Mouse (Mus musculus) ES-Bruce4 (cell line): ENCODE results near the gene Cdpf1.

Source experiments
- CTCF ChIP-seq: IDR thresholded peaks from one replicate; pipeline ENCODE4 v1.8.1; 2011; ENCODE audit warnings: low read depth, low read length
- POLR2A ChIP-seq: IDR thresholded peaks from one replicate; pipeline ENCODE4 v1.8.1; 2011; ENCODE audit warnings: low read length; ENCODE audit not compliant: insufficient read depth

DNA sequence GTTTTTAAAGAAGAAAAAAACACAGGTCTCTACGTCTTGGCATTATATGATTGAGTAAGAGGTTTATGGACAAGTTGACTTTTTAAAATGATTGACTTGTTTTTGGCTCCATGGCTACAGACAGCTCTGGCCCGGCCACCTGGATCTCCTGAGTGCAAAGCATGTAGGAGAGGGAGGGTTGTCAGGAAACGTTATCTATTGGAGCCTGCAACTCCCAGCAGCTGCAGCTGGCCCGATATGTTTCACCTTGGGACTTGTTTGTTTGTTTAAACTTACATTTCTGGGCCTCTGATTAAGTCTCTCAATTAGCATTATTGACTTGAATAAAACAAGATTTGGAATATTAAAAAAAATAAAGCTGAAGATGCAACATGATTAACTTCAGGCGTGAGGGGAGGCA lies 15.2 kb upstream of the Cdpf1 start:
- TF ChIP-seq POLR2A (no peak), CTCF (no peak)
